Mouse (Mus musculus) CH12.LX (cell line): ENCODE data around the gene Ttll8.

ENCODE experiments used
- CTCF ChIP-seq, 2 experiments: IDR thresholded peaks in 1 of 2; conservative IDR thresholded peaks in 1 of 2; 2 replicates each; pipeline ENCODE4 v1.5.1; 2011 to 2012; ENCODE audit warnings: low read depth in 2 of 2, low read length in 2 of 2, improper control_type of control experiment in 1 of 2, inconsistent platforms in 1 of 2, mild to moderate bottlenecking in 1 of 2, moderate library complexity in 1 of 2
- E2F4 ChIP-seq: IDR thresholded peaks from 2 replicates; pipeline ENCODE4 v1.6.1; 2011; ENCODE audit warnings: low read depth, low read length, improper control_type of control experiment; ENCODE audit not compliant: insufficient replicate concordance
- ELF1 ChIP-seq: IDR thresholded peaks from 2 replicates; pipeline ENCODE4 v1.6.1; 2014; ENCODE audit warnings: low read depth, mild to moderate bottlenecking, inconsistent platforms, low read length, improper control_type of control experiment
- EP300 ChIP-seq: IDR thresholded peaks from 2 replicates; pipeline ENCODE4 v1.6.1; 2011; ENCODE audit warnings: low read length, improper control_type of control experiment
- MAFK ChIP-seq: IDR thresholded peaks from 2 replicates; pipeline ENCODE4 v1.6.1; 2011; ENCODE audit warnings: low read length, improper control_type of control experiment; ENCODE audit not compliant: insufficient replicate concordance
- MAX ChIP-seq: IDR thresholded peaks from 2 replicates; pipeline ENCODE4 v1.6.1; 2011; ENCODE audit warnings: low read length, improper control_type of control experiment
- MEF2A ChIP-seq: IDR thresholded peaks from 2 replicates; pipeline ENCODE4 v1.6.1; 2014; ENCODE audit warnings: low read depth, mild to moderate bottlenecking, inconsistent platforms, low read length, improper control_type of control experiment, borderline replicate concordance
- NELFE ChIP-seq: IDR thresholded peaks from 2 replicates; pipeline ENCODE4 v1.6.1; 2011; ENCODE audit warnings: low read depth, low read length, improper control_type of control experiment
- POLR2A ChIP-seq: IDR thresholded peaks from 2 replicates; pipeline ENCODE4 v1.6.1; 2011; ENCODE audit warnings: low read depth, mild to moderate bottlenecking, improper control_type of control experiment, low read length
- RAD21 ChIP-seq: IDR thresholded peaks from 2 replicates; pipeline ENCODE4 v1.6.1; 2011; ENCODE audit warnings: low read depth, mild to moderate bottlenecking, low read length, improper control_type of control experiment, moderate library complexity
- TCF12 ChIP-seq: IDR thresholded peaks from 2 replicates; pipeline ENCODE4 v1.6.1; 2014; ENCODE audit warnings: low read depth, mild to moderate bottlenecking, inconsistent platforms, low read length, improper control_type of control experiment
- USF2 ChIP-seq: conservative IDR thresholded peaks from 2 replicates; pipeline ENCODE4 v1.6.1; 2011; ENCODE audit warnings: low read depth, low read length, improper control_type of control experiment
- ZNF384 ChIP-seq: IDR thresholded peaks from 2 replicates; pipeline ENCODE4 v1.6.1; 2012; ENCODE audit warnings: low read depth, low read length, improper control_type of control experiment, inconsistent platforms

DNA sequence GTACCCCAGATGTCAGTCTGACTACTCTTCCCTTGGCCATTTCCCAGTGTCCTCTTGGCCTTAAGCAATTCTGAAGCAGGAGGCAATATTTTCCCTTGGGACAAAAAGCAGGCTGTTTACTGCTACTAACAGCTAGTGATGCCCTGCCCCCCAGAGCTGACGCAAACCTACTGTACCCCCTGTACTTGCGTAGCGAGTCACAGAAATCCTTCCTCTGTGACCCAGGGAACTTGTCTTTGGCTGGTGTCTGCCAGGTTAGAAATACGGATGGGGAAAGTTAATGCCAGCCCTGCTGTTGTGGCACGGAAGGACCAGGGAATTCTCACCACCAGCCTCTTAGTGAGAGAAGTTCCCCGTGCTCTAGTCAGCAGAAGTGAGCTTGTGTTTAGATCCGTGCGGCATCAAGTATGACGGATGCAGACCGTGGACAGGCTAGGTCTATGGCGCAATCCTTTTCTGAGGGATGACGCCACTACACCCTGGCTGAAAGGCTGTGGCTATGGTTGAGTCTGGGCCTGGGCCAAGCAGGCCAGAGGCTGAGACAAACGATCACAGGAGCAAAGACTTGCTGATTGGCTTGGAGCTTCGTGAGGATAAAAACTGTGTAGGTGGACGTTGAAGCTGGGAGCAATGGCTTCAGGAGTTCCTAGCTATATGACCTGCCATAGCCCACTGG lies 51.9 kb downstream of the Ttll8 start:
- TF ChIP-seq CTCF (conservative IDR thresholded peaks at IDR 0.05 in 1 of 2, IDR thresholded peaks at IDR 0.05 in 1 of 2; ENCODE audit: low read depth in 2 of 2, low read length in 2 of 2) (no peak), MAX (no peak), E2F4 (no peak), TCF12 (no peak), MAFK (no peak), NELFE (no peak), ELF1 (no peak), EP300 (no peak), POLR2A (no peak), MEF2A (no peak), RAD21 (no peak), ZNF384 (no peak), USF2 (no peak)
